Comparison of ENCODE assay signal across 11 mouse cellular contexts in the genomic region with DNA sequence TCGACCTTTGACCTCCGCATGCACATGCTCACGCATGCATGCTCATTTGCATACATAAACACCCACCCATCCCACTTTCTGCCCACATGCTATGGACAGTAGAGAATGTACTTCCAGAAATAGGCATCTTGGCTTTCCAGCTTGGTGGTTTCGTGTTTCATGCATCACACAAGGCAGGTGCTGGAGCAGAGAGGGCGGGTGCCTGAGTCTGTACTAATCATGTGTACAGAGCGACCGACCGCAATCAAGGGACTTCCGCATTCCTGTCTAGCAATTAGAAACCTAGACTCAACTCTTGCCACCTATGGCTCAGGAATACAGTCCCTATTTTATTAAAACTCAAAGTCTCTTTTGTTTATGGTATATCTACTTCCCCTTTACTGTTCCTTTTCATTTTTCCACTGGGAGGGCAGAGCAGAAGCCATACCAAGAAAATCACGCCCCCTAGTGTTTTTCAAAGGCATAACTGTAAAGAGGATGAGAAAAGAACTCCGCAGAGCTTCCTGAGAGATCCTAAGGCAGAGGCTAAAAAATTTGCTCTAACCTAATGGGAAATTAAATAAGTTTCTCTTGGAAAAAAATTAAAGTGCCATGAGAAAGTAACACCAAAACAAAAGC. TPM values are rescaled to one million over a fixed set of nuclear protein-coding genes. Genes with fewer than 3 reads are reported as not detected.
A peak's percentile ranks its signal among the peaks of the same experiment; 100 is the strongest.
DNase-seq lines count a peak whose midpoint lies in the region; ATAC-seq and TF ChIP-seq lines count a peak whose summit lies in the region.
"Had no signal": no experiment of that assay in that cellular context is flagged by ENCODE, and none has a peak within 500 bp of the region (broad histone marks: within the 10 kb centered on the region; RNA-seq: fewer than 3 reads in every experiment).

No protein-coding gene starts in this region.

- no peaks in the 10 kb centered on the region for H3K4me1 ChIP-seq in stomach, embryonic 14.5 days (ENCODE audit: control insufficient read depth, insufficient read depth, low read length)

- H3K9me3 ChIP-seq in stomach, embryonic 14.5 days (ENCODE audit: control insufficient read depth, low read depth, low read length) = no peaks in the 10 kb centered on the region
- H3K9me3 ChIP-seq: hindbrain, embryonic 12.5 days had no signal

- H3K4me3 ChIP-seq in layer of hippocampus, adult 2 months = no peak overlapping the region
- H3K4me3 ChIP-seq in stomach, embryonic 14.5 days (ENCODE audit: low read depth, low read length) = no peak overlapping the region
- H3K4me3 ChIP-seq: hindbrain, embryonic 12.5 days had no signal

- ATAC-seq in common myeloid progenitor, adult 5-6 weeks (replicated peaks; ENCODE audit: low read depth, poor library complexity, severe bottlenecking) = peak; percentile 55
- peak; percentile 49; the same call in 1 of the 2 replicates for ATAC-seq in stomach, embryonic 14.5 days (ENCODE audit: insufficient number of reproducible peaks, insufficient read depth, low FRiP score, low read depth)

- no peaks in the 10 kb centered on the region for H3K27me3 ChIP-seq in stomach, embryonic 14.5 days (ENCODE audit: control insufficient read depth, insufficient read depth, low read length)
- H3K27me3 ChIP-seq: hindbrain, embryonic 12.5 days had no signal

- no peak overlapping the region for H3K9ac ChIP-seq in stomach, embryonic 14.5 days (replicated peaks; ENCODE audit: low read depth, low read length)
- H3K9ac ChIP-seq: hindbrain, embryonic 12.5 days had no signal

- WGBS in stomach, embryonic 14.5 days = 63% methylated on average over 11 of the region's 11 CpGs

- TF ChIP-seq CTCF in layer of hippocampus, adult 2 months (conservative IDR thresholded peaks at IDR 0.05) = peak; percentile 36

- H3K36me3 ChIP-seq in stomach, embryonic 14.5 days (ENCODE audit: control insufficient read depth, insufficient read depth, low read length) = no peaks in the 10 kb centered on the region
- H3K36me3 ChIP-seq: hindbrain, embryonic 12.5 days had no signal

- no peak overlapping the region for H3K27ac ChIP-seq in layer of hippocampus, adult 2 months
- H3K27ac ChIP-seq in stomach, embryonic 14.5 days (ENCODE audit: low read length) = no peak overlapping the region
- H3K27ac ChIP-seq: hindbrain, embryonic 12.5 days; macrophage had no signal

- H3K4me2 ChIP-seq in stomach, embryonic 14.5 days (replicated peaks; ENCODE audit: low read depth, low read length) = no peak overlapping the region
- H3K4me2 ChIP-seq: hindbrain, embryonic 12.5 days had no signal

- DNase-seq in layer of hippocampus, adult 2 months (ENCODE audit: low spot score in 2 of 2) = no peak
- no peak for DNase-seq in layer of hippocampus, postnatal 36 days
- DNase-seq in kidney, postnatal 25 days = peak; percentile 33 to 61
- DNase-seq in MN1 (ENCODE audit: low spot score) = no peak
- no peak for DNase-seq in cerebellum, postnatal 25 days
- DNase-seq in cerebellum, postnatal 4 days (ENCODE audit: low spot score in 2 of 2) = no peak
- DNase-seq: embryo, embryonic 11 days had no signal

RNA-seq across cellular contexts. Expression of a gene that starts 22.5 kb away (rescaled TPM):
- 1 to 10 TPM; 3.3 to 4.2 TPM for total RNA-seq in layer of hippocampus, adult 2 months (2021)
- 1 to 10 TPM; 2.9 TPM for total RNA-seq in layer of hippocampus, postnatal 36 days (2021)
- 2.6 and 3.1 TPM in 2 replicates for total RNA-seq in common myeloid progenitor, adult 5-6 weeks (2017)
- 0.59 and 1.4 TPM in 2 replicates for polyA plus RNA-seq in stomach, embryonic 14.5 days (2014; fragmentation: Nextera tagmentation; extraction: Ambion mirVana)

Comparison
In these comparisons a context has a peak if more than half of its experiments do, and no peak if none do; other contexts are left out.
1. DNase-seq: peak in kidney, postnatal 25 days (2 of 2); none in layer of hippocampus, adult 2 months (0 of 2), layer of hippocampus, postnatal 36 days (0 of 2), MN1 (single experiment), cerebellum, postnatal 25 days (0 of 2) and cerebellum, postnatal 4 days (0 of 2).